Mouse (Mus musculus): ENCODE data around the gene Nsmf.
A peak's percentile ranks its signal among the peaks of the same experiment; 100 is the strongest.

Nsmf gene

DNA sequence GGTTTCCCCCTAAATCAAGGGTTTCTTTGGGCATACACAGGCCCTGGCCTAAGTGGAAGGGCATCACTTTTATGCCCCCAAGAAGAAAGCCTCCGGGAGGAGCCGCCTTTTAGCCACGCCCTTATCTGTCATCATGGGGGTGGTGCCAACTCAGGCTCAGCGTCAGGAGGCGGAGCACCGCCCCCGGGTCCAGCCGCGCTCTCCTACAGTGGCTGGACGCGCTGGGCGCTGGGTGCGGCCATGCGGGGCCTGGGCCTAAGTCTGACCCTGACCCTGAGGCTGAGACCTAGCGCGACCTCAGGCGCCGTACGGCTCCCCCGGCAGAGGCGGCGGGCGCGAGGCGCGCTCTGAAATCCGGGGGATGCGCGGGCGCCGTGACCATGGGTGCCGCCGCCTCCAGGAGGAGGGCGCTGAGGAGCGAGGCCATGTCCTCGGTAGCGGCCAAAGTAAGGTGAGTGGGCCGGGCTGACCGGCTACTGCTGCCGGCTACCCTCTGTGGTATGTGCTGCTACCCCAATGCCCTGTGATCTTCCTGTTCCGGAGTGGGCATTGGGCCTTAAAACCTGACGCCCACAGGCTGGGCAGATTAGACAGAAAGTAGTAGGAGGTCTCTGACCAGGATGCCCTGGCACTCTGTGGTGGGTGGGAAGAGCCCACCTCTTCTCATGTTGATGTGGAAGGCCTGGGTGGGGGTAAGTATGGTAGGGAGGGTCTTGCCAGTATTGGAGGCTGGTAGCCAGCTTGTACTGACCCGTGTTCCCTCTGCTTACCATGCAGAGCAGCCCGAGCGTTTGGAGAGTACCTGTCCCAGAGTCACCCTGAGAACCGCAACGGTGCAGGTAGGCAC, at the start of gene Nsmf:
TSS of gene Nsmf (plus strand) at position 135 of the 847 bp plus-strand sequence.
- DNase-seq, result peak; percentile 92

DNA sequence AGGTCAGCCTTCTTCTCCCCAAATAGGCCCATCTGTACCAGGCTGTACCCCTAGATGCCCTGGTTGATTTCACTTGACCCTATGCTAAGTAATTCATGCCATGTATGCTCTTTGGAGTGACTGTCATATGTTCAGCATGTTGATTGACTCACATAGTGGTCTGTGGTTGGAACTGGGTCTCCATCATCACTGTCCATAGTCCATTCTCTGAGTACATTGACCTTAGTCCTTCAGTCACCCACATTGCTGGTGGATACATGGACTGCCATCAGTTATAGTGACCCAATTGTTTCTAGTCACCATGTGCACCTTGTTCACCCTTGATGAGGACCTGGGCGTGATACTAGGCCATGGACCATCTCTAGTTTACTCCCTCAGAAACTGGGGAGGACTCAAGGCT, 47.4 kb upstream of the Nsmf start:
- no peak for DNase-seq

DNA sequence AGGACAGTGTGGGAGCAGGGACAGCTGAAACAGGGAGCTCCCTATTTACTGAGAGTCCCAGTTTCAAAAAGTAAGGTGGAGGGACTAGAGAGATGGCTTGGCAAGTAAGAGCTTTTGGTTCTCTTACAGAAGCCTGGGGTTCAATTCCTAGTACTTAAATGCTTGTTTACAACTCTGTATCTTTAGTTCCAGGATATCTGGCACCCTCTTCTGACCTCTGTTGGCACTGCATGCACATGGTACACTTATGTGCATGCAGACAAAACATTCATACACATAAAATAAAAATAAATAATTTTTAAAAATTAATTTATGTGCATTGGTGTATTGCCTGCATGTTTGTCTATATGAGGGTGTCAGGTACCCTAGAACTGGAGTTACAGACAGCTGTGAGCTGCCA, 45.9 kb upstream of the Nsmf start:
- no peak for DNase-seq

DNA sequence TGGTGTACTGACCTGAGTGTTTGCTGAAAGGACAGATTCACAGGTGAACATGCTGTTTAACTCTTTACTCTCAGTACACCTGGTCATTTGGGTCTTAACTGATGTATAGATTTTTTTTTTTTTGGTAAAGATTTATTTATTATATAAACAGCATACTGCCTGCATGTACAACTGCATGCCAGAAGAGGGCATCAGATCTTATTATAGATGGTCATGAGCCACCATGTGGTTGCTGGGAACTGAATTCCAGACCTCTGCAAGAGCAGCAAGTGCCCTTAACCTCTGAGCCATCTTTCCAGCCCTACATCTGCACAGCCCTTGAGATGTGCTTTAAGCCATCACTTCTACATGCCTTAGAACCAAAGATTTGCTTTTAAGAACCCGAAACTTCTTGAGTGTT, 31.5 kb upstream of the Nsmf start:
- DNase-seq, result no peak

DNA sequence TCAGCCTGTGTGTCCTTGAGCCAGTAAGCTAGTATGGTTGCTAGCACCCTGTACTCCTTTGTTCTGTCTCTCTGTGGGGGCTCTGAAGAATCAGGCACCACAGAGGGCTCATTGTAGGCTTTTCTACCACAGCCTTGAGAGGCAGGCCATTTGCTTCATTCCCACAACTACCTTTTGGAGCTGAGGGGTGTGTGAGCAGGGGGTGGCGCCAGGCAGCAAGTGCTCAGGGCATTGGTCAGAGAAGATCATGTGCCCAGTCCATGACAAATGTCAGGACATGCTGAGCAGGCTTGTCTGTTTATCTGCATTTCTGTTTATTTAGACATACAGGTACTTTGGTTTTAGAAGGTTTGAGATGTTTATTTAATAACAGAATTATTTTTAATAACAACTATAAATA, 29.0 kb upstream of the Nsmf start:
- no peak for DNase-seq

DNA sequence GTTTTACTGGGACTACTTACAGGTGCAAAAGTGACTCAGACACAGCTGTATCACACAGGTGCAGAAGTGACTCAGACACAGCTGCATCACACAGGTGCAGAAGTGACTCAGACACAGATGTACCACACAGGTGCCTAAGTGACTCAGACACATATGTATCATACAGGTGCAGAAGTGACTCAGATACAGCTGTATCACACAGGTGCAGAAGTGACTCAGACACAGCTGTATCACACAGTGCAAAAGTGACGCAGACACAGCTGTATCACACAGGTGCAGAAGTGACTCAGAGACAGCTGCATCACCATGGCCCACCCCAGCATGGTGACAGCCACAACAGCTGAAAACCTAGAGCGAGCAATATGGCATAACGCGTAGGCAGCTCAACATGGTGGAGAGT, 19.2 kb upstream of the Nsmf start:
- no peak for DNase-seq

DNA sequence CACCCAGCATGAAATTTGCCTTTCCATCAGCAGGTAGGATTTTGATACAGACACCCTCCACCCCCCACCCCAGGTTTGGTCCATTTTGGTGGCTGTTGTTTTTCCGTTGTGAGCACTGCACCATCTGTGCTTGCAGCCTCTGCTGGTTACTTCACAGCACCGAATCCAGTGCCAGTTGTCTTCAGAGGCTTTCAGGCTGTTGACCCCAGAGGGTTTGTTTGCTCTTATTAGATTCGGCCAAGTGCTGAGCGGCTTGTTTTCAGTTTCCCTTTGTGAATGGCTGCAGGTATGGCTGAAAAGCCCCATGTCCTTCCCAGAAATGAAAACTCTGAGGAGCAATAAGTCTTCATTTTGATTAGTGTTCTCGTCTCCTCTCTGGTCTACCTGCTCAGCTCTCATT, 14.1 kb upstream of the Nsmf start:
- no peak for DNase-seq

DNA sequence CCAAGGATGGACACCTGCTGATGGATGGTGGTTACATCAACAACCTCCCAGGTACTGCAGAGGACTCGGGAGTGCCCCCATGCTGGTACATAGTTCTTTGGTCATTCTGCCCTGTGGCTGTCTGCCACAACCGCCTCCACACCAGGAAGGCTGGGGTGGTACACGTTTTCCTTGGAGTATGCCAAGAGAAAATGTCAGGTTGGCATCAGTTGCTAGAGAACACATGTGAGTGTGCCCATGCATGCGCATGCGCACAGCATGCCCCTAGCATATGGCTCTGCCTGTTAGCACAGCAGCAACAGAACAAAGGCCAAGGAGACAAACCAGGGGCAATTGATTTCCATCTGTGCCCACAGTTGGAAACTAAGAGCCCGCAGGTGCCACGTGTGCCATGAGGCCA, 3.2 kb upstream of the Nsmf start:
- no peak for DNase-seq

DNA sequence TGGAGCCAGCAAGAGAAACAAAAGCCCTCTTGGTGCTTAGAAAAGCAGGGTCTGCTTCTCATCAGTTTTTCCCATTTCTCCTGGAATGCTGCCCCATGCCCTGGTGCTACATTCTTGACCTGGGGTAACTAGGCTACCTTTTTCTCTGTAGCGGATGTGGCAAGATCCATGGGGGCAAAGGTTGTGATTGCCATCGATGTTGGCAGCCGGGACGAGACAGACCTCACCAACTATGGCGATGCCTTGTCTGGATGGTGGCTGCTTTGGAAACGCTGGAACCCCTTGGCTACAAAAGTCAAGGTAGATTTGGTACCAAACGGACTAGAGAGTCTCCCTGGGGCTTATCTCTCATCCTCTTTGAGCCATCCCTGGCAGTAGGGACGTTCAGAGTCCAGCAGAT, 2.7 kb upstream of the Nsmf start:
- DNase-seq, result no peak

DNA sequence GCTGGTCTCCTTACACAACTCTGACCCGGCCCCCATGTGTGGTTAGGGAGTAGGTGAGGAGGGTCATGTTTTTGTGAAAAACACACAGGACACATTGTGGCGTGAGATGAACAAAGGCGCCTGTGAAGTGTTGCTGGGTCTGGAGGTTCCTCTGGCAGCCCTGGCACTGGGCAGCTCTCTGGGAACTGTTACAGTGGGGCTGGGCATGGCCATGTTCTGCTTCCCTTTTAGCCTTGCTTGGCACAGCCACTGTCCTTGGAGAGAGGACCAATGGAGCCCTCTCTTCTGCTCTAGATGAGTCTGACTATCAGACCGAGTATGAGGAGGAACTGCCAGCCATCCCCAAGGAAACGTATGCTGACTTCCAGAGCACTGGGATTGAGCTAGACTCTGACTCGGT, 1.1 kb upstream of the Nsmf start:
- no peak for DNase-seq

DNA sequence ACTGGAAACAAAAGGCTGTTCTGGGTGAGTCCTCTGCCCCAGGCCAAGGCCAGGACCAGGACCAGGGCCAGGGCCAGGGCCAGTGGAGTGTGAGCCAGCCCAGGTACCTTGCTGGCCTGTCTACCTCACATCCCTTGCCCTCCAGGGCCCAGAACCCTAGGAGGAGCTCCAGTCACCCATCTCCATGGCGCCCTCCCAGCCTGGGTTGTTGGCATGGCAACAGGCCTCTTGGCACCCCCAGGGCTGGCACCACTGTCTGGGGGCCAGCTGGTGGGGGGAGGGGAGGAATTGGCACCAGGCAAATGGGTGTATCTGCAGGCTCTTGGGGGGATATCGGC, 882 bp downstream of the Nsmf start:
- DNase-seq, result no peak

DNA sequence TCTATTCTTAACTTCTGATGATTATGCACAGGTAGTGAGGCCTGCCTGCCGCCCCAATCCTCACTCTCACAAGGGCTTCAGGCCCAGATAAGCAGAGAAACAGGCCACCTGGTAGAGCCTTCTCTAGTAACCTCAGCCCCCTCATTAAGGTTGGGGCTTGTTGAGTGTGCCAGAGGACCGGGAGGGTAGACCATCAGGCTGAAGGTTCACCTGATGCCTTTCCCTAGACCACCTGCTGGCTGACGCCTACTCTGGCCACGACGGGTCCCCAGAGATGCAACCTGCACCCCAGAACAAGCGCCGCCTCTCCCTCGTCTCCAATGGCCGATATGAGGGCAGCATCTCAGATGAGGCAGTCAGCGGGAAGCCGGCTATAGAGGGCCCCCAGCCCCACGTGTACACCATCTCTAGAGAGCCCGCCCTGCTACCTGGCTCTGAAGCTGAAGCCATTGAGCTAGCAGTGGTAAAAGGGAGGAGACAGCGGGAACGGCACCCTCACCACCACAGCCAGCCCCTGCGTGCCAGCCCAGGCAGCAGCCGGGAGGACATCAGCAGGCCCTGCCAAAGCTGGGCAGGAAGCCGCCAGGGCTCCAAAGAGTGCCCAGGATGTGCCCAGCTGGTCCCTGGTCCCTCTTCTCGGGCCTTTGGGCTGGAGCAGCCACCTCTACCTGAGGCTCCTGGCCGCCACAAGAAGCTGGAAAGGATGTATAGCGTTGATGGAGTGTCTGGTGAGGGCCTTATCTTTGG, 1.4 kb downstream of the Nsmf start:
- DNase-seq, result no peak

DNA sequence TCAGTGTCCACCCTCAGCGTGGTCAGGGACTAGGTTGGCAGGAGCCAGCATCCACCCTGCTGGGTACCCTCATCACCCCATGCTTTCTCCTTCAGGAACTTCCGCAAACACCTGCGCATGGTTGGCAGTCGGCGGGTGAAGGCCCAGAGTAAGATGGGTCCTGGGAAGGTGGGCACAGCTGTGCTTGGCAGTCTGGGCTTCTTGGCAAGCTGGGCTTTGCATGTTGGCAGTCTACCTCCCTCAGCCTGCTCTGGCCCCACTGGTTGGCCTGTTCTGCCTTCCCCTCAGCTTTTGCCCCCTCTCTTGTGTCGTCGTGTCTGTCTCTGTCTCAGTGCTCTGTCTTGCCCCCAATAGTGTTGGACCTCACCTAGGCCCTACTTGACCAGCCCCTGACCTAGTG, 4.8 kb downstream of the Nsmf start:
- DNase-seq, result no peak

DNA sequence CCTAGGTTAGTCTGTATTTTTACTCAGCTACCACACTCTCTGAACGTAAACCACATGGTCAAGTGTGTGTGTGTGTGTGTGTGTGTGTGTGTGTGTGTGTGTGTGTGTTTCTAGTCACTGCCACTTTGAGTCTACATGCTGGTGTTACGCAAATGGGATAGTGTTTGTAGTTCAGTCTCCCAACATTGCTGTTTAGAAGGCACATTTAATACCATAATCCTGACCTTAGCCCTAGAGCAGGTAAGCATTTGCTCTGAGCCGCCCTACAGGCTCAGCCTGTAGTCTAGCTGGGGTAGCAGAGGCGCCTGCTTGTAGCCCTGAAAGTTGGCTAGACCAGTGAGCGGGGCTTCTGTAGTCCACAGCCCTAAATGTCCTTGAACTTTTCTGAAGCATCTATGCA, 9.4 kb downstream of the Nsmf start:
- DNase-seq, result no peak

DNA sequence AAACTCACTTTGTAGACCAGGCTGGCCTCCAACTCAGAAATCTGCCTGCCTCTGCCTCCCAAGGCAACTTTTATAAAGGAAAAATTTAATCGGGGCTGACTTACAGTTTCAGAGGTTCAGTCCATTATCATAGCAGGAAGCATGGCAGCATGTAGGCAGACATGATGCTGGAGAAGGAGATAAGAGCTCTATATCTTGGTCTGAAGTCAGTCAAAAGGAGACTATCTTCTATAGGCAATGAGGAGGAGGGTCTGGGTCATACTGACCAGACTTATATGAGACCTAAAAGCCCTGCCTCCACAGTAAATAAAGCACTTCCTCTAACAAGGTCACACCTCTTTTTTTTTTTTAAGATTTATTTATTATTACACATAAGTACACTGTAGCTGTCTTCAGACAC, 10.1 kb downstream of the Nsmf start:
- DNase-seq, result no peak

DNA sequence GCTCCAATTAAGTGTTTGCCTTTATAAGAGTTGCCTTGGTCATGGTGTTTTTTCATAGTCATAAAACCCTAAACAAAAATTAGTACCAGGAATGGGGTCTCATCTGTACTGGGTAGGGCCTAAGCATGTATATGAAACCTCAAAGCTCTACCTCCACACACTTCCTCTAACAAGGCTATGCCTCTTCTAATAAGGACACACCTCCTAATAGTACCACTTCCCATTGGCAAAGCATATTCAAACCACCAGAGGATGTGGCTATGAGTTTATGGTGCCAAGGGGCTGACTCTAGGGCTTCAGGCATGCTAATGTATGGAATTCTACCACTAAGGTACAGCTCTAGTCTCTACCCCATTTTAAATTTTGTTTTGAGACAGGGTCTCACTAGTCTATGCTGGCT, 11.4 kb downstream of the Nsmf start:
- no peak for DNase-seq

DNA sequence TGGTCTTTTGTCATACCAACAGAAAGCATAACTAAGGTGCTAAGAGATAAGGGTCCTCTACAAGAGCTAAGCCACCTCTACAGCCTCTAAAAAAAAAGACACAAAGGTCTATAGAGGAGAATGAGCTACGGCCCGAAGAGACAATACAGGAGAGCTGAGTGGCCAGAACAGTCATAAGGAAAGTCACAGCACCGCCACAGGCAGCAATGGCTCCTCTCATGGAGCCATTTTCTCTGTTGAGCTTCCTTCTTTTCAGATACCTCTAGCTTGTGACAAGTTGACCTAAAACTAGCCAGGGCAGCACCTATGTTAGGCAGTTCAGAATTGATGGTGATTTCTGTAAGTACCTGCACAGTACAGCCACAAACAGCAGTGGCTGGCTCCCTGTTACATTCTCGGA, 12.4 kb downstream of the Nsmf start:
- DNase-seq, result no peak

DNA sequence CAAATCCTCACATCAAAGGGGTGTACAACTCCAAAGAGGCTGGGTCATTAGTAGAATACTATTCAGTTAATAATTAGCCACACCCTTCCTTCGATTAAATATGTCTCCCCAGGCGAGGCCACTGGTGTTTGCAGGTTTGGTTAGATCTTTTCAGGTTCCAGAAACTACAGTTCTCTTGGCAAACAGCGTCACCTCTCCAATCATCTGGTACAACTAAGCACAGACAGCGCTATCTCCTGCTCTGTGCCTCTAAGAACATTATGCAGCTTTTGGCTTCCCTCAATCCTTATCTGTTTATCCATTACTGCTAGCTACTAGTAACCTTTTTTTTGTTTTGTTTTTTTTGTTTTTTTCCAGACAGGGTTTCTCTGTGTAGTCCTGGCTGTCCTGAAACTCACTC, 15.4 kb downstream of the Nsmf start:
- DNase-seq, result no peak

DNA sequence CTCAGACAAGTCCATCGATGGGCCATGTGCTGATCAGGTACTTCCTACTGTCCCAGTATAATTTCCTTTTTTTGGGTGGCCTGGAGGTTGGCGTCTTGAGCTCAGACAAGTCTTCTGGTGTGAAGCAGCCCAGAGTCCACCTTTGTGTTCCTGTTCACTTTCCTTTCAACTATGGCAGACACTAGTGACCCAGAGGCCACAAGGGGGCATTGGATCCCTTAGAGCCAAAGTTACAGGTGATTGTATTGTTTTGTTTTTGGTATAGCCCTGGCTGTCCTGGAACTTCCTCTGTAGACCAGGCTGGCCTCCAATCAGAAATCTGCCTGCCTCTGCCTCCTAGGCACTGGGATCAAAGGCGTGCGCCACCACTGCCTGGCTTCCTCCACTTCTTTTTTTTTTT, 18.2 kb downstream of the Nsmf start:
- no peak for DNase-seq

DNA sequence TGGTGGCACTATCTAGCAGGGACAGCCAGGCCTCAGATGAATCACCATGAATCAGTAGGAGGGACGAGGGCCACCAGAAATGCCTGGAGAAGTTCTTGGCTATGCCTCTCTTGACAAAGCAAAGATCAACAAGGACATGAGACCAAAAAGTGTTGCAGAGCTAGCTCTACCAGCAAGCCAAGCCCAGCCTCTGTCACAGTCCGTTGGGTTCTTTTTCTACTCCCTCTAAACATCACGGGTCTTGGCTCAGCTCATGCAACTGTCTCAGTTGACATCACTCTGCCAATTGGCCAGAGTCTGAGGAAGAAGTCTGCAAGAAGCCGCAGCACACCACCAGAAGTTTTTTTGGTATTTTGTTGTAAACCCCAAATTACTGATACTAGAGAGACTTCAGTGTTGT, 21.4 kb downstream of the Nsmf start:
- DNase-seq, result peak; percentile 14

DNA sequence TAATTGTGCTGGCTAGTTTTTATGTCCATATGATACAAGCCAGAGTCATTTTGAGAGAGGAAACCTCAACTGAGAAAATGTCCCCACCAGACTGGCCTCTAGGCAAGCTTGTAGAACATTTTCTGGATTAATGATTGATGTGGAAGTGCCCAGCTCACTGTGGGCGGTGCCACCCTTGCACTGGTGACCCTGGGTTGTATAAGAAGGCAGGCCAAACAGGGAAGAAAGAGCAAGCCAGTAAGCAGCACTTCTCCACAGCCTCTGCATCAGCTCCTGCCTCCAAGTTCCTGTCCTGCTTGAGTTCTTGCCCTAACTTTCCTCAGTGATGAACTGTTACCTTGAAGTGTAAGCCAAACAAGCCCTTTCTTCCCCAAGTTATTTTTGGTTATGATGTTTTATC, 24.8 kb downstream of the Nsmf start:
- DNase-seq, result no peak

DNA sequence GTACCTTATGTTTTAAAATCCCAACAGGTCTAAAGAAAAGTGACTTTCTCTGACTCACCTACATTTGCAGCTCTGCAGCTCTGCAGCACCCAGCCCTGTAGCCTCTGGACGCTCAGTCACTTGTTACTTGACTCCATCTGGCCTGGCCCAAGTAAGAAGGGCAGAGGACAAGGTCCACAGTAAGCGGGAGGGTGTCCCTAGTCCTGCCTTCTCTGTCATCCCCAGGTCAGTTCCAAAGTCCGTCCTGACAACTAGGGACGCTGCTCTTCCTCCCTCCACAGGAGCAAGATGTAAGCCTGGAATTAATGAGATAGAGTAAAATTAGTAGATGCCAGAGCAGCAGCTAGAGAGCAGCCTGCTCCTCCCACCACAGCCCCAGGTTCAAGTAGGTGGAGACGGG, 25.9 kb downstream of the Nsmf start, which contains the start of gene Entpd8:
TSS of gene Entpd8 (plus strand) at position 229 of the 400 bp plus-strand sequence.
- no peak for DNase-seq

DNA sequence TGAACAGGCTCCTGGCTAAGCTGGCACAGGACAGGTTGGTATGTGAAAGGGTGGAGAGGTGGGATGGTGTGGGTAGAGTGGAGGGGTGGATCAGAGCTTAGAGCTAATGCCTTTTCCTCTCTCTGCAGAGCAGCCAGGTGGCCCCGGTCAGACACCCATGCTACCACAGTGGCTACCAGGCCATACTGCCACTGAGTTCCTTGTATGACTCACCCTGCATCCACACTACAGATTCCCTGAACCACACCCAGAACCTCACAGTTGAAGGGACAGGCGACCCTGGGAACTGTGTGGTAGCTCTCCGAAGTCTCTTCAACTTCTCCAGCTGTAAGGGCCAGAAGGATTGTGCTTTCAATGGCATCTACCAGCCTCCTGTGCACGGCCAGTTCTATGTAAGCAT, 29.5 kb downstream of the Nsmf start:
- no peak for DNase-seq

DNA sequence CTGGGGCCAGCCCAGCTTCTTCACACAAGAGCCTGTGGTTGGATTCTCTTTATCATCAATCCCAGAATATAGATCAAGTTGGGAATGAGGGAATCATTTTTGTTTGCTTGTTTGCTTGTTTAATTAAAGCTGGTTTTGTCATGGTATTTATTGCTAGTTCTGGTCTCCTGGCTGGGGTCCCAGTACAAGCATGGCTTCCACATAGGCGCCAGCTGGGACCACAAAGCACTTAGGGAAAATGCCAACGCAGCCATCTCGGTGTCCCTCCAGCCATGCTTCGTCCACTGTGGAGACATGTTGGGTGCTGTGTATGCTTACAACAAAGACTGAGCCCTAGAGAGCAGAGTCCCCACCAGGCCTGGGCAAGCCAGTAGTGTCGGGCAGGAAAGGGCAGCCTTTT, 31.4 kb downstream of the Nsmf start:
- no peak for DNase-seq

DNA sequence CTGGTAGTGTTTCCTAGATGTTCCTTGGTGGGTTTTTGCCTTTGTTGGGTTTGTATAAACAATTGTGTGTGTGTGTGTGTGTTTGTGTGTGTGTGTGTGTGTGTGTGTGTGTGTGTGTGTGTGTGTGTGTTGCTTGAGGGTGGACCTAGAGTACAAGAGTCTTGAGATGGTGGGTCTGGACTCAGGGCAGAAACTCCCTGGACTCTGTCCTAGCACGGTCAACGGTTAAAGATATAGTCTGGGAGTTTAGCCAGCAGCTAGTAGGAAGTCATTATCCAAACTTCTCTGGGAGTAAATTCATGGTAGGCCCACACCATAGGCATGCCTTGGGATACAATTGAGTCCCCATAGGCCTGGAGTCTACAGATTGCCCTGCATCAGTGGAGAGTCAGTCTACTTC, 33.7 kb downstream of the Nsmf start:
- no peak for DNase-seq

All from lung, postnatal 14 days (tissue).